Mouse (Mus musculus): ENCODE measurements around the gene Fdx1l. TPM values are rescaled to one million over a fixed set of nuclear protein-coding genes. Genes with fewer than 3 reads are reported as not detected.
A peak's percentile ranks its signal among the peaks of the same experiment; 100 is the strongest.

The Fdx1l gene
- polyA plus RNA-seq (2012; rRNA removed) = 78.0 and 83.9 TPM in 2 replicates

- Histone ChIP-seq H3K4me3 (replicated peaks; ENCODE audit: insufficient read depth, low read depth, low read length) (peak within 1 kb of the TSS; percentile 81), H3K4me1 (ENCODE audit: control insufficient read depth, insufficient read depth, low read length) (no peaks in the 10 kb centered on the region; the same call in 1 of the 2 replicates), H3K27me3 (ENCODE audit: control insufficient read depth, insufficient read depth, low read length) (no peaks in the 10 kb centered on the region), H3K27ac (ENCODE audit: insufficient read depth, low read length) (no peak within 1 kb of the TSS)
- DNase-seq = peak; percentile 88 to 89
- 2% methylated on average over 58 of the region's 58 CpGs for WGBS
- TF ChIP-seq CTCF (IDR thresholded peaks at IDR 0.05; ENCODE audit: borderline replicate concordance, insufficient read depth, low read depth, low read length) (no peak), POLR2A (IDR thresholded peaks at IDR 0.05; ENCODE audit: borderline replicate concordance, insufficient read depth, low read length) (peak; percentile 71; the same call in 1 of the 2 replicates)
Measured at GRCm38 (mm10) chr9:21073044-21073840, at the start of gene Fdx1l, which contains the start of gene Gm49373. Gene Fdx1l, minus strand, starts transcription at chr9:21073614. Gene Gm49373, minus strand, starts transcription at chr9:21073096.

DNA sequence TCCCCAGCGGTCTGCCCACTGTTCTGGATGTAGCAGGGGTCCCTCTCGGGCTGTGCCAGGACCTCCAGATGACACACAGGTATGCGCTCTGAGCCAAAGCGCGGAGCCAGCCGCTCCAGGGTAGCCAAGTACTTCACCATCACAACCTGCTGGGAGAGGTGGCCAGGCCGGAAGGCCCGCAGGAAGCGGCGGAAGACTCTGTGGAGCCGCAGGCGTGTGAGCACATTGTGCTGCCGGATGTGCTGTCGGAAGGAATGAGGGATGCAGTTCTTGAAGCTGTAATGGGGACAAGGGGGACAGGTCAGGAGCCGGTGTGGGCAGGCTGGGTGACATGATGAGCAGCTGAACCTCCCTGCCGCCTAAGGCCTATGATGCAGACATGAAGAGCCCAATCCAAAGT, 48.1 kb upstream of the Fdx1l start:
- WGBS = 91% methylated on average over 16 of the region's 16 CpGs
- Histone ChIP-seq H3K4me3 (replicated peaks; ENCODE audit: insufficient read depth, low read depth, low read length) (no peak overlapping the region), H3K4me1 (ENCODE audit: control insufficient read depth, insufficient read depth, low read length) (no peaks in the 10 kb centered on the region), H3K27me3 (ENCODE audit: control insufficient read depth, insufficient read depth, low read length) (no peaks in the 10 kb centered on the region), H3K27ac (ENCODE audit: insufficient read depth, low read length) (no peak overlapping the region)
- DNase-seq = no peak
- TF ChIP-seq CTCF (IDR thresholded peaks at IDR 0.05; ENCODE audit: borderline replicate concordance, insufficient read depth, low read depth, low read length) (no peak), POLR2A (IDR thresholded peaks at IDR 0.05; ENCODE audit: borderline replicate concordance, insufficient read depth, low read length) (no peak)

GRCm38 (mm10) chr9:21117073-21117472, 43.7 kb upstream of the Fdx1l start:
- Histone ChIP-seq H3K27me3 (ENCODE audit: control insufficient read depth, insufficient read depth, low read length) (no peaks in the 10 kb centered on the region), H3K4me1 (ENCODE audit: control insufficient read depth, insufficient read depth, low read length) (peaks cover 13% of the 10 kb centered on the region), H3K4me3 (replicated peaks; ENCODE audit: insufficient read depth, low read depth, low read length) (no peak overlapping the region), H3K27ac (ENCODE audit: insufficient read depth, low read length) (no peak overlapping the region)
- WGBS = 63% methylated on average over 6 of the region's 6 CpGs
- TF ChIP-seq CTCF (IDR thresholded peaks at IDR 0.05; ENCODE audit: borderline replicate concordance, insufficient read depth, low read depth, low read length) = no peak
- no peak for TF ChIP-seq POLR2A (IDR thresholded peaks at IDR 0.05; ENCODE audit: borderline replicate concordance, insufficient read depth, low read length)
- DNase-seq = no peak

DNA sequence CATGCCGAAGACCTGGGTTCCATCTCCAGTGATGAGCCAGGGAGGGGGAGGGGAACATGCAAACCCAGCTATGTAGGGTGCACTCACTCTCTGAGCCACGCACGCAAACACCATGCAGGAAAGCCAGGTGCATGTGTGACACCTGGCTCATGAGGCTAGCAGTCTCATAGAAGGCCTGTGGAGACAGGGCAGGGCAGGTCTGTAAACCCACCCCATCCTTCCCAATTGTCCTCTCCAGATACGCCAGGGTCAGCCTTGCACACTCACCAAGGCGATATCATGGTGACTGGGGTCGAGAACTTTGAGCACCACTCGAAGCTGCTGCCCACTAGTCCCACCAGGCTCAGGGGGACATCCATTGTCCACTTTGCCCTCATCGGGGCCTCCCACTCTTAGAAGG, 41.7 kb upstream of the Fdx1l start:
- H3K4me1 ChIP-seq (ENCODE audit: control insufficient read depth, insufficient read depth, low read length) = peaks cover 13% of the 10 kb centered on the region
- TF ChIP-seq CTCF (IDR thresholded peaks at IDR 0.05; ENCODE audit: borderline replicate concordance, insufficient read depth, low read depth, low read length) (no peak), POLR2A (IDR thresholded peaks at IDR 0.05; ENCODE audit: borderline replicate concordance, insufficient read depth, low read length) (no peak)

DNA sequence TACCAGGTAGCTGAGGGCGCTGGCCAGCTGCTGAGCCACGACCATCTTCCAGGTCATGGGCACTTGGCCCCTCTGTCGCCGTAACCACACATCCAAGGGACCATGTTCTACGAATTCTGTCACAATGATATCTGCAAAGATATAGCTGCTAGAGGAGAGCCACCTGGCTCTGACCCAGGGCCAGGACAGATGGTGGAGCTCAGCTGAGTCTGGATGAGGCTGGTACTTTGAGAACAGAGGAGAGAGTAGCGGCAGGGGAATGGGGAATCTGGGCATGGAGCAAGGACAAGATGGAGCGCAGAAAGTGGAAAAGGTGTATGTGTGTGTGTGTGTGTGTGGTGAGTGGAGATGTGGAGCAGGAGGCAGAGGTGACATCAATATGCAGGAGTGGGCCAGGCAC, 40.8 kb upstream of the Fdx1l start:
- Histone ChIP-seq H3K27ac (ENCODE audit: insufficient read depth, low read length) (no peak overlapping the region), H3K4me3 (replicated peaks; ENCODE audit: insufficient read depth, low read depth, low read length) (no peak overlapping the region), H3K4me1 (ENCODE audit: control insufficient read depth, insufficient read depth, low read length) (peaks cover 13% of the 10 kb centered on the region), H3K27me3 (ENCODE audit: control insufficient read depth, insufficient read depth, low read length) (no peaks in the 10 kb centered on the region)
- DNase-seq = peak in 1 of 2 experiments; percentile 36
- TF ChIP-seq CTCF (IDR thresholded peaks at IDR 0.05; ENCODE audit: borderline replicate concordance, insufficient read depth, low read depth, low read length) = no peak
- no peak for TF ChIP-seq POLR2A (IDR thresholded peaks at IDR 0.05; ENCODE audit: borderline replicate concordance, insufficient read depth, low read length)
- WGBS = 40% methylated on average over 7 of the region's 7 CpGs

More for the DNA sequence above, 41.7 kb upstream of the Fdx1l start:
- Histone ChIP-seq H3K27me3 (ENCODE audit: control insufficient read depth, insufficient read depth, low read length) (no peaks in the 10 kb centered on the region), H3K4me3 (replicated peaks; ENCODE audit: insufficient read depth, low read depth, low read length) (no peak overlapping the region), H3K27ac (ENCODE audit: insufficient read depth, low read length) (no peak overlapping the region)
- no peak for DNase-seq
- WGBS = 92% methylated on average over 8 of the region's 8 CpGs

DNA sequence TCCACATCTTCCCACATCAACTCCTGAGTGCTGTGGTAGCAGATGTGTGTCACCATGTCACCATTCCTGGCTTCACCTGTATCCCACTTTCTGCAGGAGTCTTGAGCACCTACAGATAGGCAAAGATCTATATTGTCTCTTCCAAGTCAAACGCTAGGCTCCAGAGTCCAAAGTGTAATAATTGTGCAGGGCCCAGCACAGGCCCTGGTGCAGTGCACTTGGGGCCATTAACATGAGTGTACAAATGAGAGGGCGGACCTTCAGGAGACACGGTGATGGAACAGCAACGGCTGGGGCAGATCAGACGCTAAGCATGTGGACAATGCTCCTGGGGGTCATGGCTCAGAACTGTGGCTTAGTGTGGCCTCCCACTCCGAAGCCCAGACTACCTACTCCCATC, 40.3 kb upstream of the Fdx1l start:
- TF ChIP-seq CTCF (IDR thresholded peaks at IDR 0.05; ENCODE audit: borderline replicate concordance, insufficient read depth, low read depth, low read length) = no peak
- TF ChIP-seq POLR2A (IDR thresholded peaks at IDR 0.05; ENCODE audit: borderline replicate concordance, insufficient read depth, low read length) = no peak
- no peaks in the 10 kb centered on the region for H3K27me3 ChIP-seq (ENCODE audit: control insufficient read depth, insufficient read depth, low read length)
- H3K27ac ChIP-seq (ENCODE audit: insufficient read depth, low read length) = no peak overlapping the region
- WGBS = 74% methylated on average over 6 of the region's 6 CpGs
- H3K4me1 ChIP-seq (ENCODE audit: control insufficient read depth, insufficient read depth, low read length) = peaks cover 13% of the 10 kb centered on the region
- no peak for DNase-seq
- H3K4me3 ChIP-seq (replicated peaks; ENCODE audit: insufficient read depth, low read depth, low read length) = no peak overlapping the region

DNA sequence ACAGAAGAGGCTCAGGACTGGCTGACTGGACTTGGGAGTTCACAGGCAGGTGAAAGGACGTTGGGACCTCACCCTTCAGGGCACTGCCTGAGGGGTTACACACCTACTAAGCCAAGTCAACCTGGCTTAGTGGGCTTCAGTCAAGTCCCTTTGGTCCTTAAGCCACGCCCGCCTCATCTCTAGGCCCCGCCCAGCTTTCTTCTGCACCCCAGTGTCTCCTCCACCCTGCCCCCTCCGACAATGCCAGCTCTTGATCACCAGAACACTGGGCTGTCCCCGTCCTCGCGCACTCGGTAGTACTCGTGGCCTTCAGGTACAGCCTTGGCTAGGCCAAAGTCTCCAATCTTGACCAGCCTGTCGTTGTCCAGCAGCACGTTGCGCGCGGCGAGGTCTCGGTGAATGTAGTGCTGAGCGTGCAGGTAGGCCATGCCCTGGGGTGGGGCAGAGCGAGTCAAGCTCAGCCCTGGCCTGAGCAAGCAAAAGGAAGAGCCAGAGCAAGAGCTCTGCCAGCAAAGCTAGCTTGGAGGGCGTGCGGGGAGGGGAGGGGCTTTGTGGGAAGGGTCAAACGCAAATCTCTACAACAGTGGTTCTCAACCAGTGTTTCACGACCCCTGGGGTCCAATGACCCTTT, 34.3 kb upstream of the Fdx1l start:
- WGBS = 57% methylated on average over 23 of the region's 23 CpGs
- Histone ChIP-seq H3K4me3 (replicated peaks; ENCODE audit: insufficient read depth, low read depth, low read length) (no peak overlapping the region), H3K27ac (ENCODE audit: insufficient read depth, low read length) (no peak overlapping the region), H3K27me3 (ENCODE audit: control insufficient read depth, insufficient read depth, low read length) (no peaks in the 10 kb centered on the region), H3K4me1 (ENCODE audit: control insufficient read depth, insufficient read depth, low read length) (no peaks in the 10 kb centered on the region)
- no peak for TF ChIP-seq POLR2A (IDR thresholded peaks at IDR 0.05; ENCODE audit: borderline replicate concordance, insufficient read depth, low read length)
- TF ChIP-seq CTCF (IDR thresholded peaks at IDR 0.05; ENCODE audit: borderline replicate concordance, insufficient read depth, low read depth, low read length) = no peak
- no peak for DNase-seq
